Mouse (Mus musculus) heart, adult 11 months (tissue): ENCODE data around the gene Amer3.

Source experiments
- DNase-seq: peaks from one replicate; pipeline ENCODE4 v3.0.0; 2022

Gene Amer3

DNA sequence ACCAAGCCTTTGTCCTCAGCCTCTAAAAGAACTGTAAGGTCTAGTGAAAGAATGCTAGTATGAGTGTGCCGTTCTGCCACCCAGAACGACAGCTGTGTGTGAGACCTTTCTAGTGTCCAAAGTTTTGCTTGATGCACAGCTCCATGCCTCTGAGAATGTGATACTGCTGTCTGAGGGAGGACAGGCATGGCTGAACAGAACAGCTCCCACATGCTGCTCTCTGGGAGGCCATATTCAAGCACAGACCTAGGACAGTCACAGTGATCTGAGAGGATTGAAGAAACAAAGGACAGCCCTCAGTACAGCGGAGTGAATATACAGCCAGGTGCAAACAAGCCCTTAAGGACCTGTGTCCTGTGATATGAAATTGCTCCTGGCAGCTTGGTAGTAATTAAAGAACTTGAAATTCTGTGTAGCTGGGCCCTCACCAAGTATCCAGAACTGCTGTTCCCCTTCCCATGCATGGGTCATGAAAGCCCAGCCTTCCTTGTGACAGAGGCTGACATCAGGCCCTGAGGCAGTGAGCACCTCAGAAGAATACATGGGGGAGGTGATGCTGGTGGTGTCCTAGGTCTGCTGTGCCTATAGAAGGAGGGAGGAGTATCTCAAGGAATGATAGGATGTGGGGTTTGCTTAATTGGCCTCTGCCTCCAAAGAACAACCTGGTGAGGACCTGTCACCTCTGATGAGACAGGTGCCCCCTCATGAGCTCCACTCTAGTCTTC, 22.0 kb downstream of the Amer3 start:
- no peak for DNase-seq

DNA sequence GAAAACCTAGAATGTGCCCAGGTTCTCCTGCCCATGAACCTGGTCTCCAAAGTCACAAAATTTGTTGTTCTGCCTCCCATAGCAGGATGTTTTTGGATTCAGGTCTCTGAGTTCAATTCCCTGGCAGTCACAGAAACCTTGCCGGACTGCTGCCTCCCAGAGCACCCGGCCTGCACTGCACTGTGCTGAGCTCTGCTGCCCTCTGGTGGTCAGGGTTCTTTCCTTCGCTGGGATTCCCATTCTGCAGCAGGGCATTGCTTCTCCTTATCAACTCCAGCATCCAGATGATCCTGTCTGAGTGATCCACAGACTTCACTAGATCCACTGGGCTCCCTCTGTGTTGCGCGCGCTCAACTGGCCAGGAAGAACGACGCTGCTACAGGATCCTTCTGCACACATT, 22.9 kb downstream of the Amer3 start:
- DNase-seq, result peak; percentile 80

DNA sequence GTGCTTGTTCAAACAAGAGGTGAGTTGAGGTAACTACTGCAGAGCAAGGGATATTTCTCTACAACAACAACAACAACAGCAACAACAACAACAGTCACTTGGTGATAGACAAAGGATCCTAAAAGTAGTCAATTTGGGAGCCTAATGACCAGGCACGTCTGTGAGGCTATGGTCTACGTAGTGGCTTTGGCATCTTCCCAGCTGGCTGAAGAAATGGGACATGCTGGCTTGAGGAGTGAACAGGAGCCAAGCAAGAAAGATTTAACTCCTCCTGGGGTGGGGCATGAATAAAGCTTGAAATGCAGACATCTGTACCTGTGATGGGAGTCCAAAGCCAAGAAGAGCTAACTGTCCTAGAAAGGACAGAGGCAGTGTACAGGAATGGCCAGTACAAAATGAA, 34.3 kb downstream of the Amer3 start:
- peak; percentile 6 for DNase-seq

DNA sequence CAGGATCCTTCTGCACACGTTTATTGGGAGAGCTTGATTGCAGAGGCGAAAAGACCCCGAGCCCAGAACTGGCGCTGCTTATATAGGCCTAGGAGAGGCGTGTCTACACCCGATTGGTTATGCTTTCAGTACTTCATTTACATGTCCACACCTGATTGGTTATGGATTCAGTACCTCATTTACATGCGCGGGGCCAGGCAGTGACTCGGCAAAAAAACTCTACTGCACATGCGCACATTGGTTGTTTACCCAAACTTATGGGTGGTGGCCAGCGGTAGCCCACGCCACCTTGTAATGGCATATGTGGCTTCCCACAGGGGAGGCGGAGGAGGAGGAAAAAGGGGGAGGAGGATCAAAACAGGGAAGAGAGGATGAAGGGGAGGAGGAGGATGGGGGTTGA, 40.7 kb downstream of the Amer3 start:
- peak; percentile 64 for DNase-seq

DNA sequence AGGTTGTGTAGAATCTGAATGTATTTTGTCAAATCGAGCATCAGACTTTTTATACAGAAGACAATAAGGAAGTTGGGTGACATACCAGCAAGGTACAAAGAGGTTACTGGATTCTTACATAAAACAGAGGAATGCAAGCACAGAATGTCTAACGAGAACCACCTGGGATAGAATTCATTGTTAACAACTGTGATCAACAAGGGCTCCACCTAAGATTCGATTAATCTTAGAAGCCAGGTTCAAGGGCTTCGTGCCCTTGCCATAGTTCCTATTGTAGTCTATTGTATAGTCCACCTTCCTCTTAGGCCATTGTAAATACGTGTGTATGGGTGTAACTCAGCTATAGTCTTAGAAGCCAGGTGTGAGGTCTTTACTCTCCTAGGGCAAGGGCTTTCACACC, 41.3 kb downstream of the Amer3 start:
- DNase-seq, result peak; percentile 13

DNA sequence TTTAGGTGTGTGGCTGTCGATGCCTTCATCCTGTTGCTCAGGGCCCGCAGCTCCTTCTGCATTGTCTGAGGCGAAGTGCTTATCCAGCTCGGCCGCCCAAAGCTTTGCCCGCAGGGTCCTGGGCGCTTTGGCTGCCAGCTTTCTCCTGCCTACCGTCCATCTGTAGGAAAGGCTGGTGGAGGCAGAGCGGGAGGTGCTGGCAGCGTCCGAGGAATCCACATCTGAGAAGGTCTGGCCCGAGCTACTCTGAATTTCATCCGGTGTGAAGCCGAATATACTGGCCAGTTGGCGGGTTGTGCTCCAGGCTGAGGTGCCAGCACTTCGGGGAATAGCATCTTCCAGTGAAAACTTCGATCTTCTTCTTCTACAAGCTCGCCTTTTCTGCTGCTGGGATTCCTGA, 56.3 kb downstream of the Amer3 start:
- peak; percentile 78 for DNase-seq
